Mouse (Mus musculus) midbrain, embryonic 14.5 days (tissue): ENCODE data around the gene Ube2g1. TPM values are rescaled to one million over a fixed set of nuclear protein-coding genes. Genes with fewer than 3 reads are reported as not detected.

Experiments used
- ATAC-seq: fragments of 200-750 bp; cut with Nextera tagmentation; 2 replicates; pipeline ENCODE4 v1.8.0; 2017; ENCODE audit warnings: moderate number of reproducible peaks, moderate library complexity; ENCODE audit not compliant: low FRiP score, low TSS enrichment
- DNase-seq: peaks from one replicate; pipeline ENCODE4 v3.0.0-alpha.2; 2015
- H3K27ac ChIP-seq: fragments of 300-500 bp; sonication (generic); replicated peaks from 2 replicates; pipeline ENCODE4 v1.5.1; 2014; ENCODE audit warnings: mild to moderate bottlenecking, low read depth, low read length, moderate library complexity
- H3K27me3 ChIP-seq: fragments of 300-500 bp; sonication (generic); 2 replicates; pipeline ENCODE4 v1.6.1; 2014; ENCODE audit warnings: low read length, control low read depth, mixed read lengths; ENCODE audit not compliant: control insufficient read depth, insufficient read depth
- H3K36me3 ChIP-seq: fragments of 300-500 bp; sonication (generic); 2 replicates; pipeline ENCODE4 v1.6.1; 2014; ENCODE audit warnings: low read length, control low read depth; ENCODE audit not compliant: control insufficient read depth, insufficient read depth
- H3K4me1 ChIP-seq: fragments of 300-500 bp; sonication (generic); 2 replicates; pipeline ENCODE4 v1.6.1; 2014; ENCODE audit warnings: mild to moderate bottlenecking, antibody characterized with exemption, low read length, control low read depth; ENCODE audit not compliant: control insufficient read depth, insufficient read depth
- H3K4me2 ChIP-seq: fragments of 300-500 bp; sonication (generic); 2 replicates; pipeline ENCODE4 v1.6.1; 2014; ENCODE audit warnings: mild to moderate bottlenecking, low read length, moderate library complexity
- H3K4me3 ChIP-seq: fragments of 300-500 bp; sonication (generic); replicated peaks from 2 replicates; pipeline ENCODE4 v1.5.1; 2014; ENCODE audit warnings: low read depth, low read length
- H3K9ac ChIP-seq: fragments of 300-500 bp; sonication (generic); replicated peaks from 2 replicates; pipeline ENCODE4 v1.6.1; 2014; ENCODE audit warnings: mild to moderate bottlenecking, low read length, moderate library complexity
- H3K9me3 ChIP-seq: fragments of 300-500 bp; sonication (generic); 2 replicates; pipeline ENCODE4 v1.6.1; 2016; ENCODE audit warnings: low read length, control low read depth, mixed read lengths; ENCODE audit not compliant: control insufficient read depth
- WGBS: fragments of 180-500 bp; shearing (Covaris S2); extraction: QIAGEN DNeasy Blood & Tissue Kit; methylation state at CpG from one replicate; pipeline ENCODE4 v1.1.7; 2014; 5-methylcytosine and 5-hydroxymethylcytosine counted together
- polyA plus RNA-seq: library from polyadenylated mRNA; unstranded; fragments of >200 nt; fragmentation: Nextera tagmentation; extraction: Ambion mirVana; gene quantifications from 2 replicates; pipeline ENCODE4 v1.2.1, GENCODE M21; 2014

Gene Ube2g1
- polyA plus RNA-seq, 1 experiment from 2014 or later, result 111 TPM

- DNase-seq, result no peak
- no peak overlapping the region for H3K9ac ChIP-seq
- H3K36me3 ChIP-seq, result 0 out of 2 replicates have a peak, but pooled peaks cover 3% of the 10 kb centered on the region
- H3K4me3 ChIP-seq, result no peak overlapping the region
- WGBS, result 88% methylated on average over 6 of the region's 6 CpGs
- no peaks in the 10 kb centered on the region for H3K9me3 ChIP-seq
- no peaks in the 10 kb centered on the region for H3K4me1 ChIP-seq
- no peak overlapping the region for H3K27ac ChIP-seq
- H3K27me3 ChIP-seq, result no peaks in the 10 kb centered on the region
- no peak overlapping the region for H3K4me2 ChIP-seq
- ATAC-seq, result no peak
Measured at GRCm38 (mm10) chr11:72671294-72671988, 64.4 kb downstream of the Ube2g1 start.

GRCm38 (mm10) chr11:72672438-72672837, 65.4 kb downstream of the Ube2g1 start:
- WGBS, result 93% methylated on average over 1 of the region's 1 CpGs

GRCm38 (mm10) chr11:72675280-72675679, 68.2 kb downstream of the Ube2g1 start:
- Histone ChIP-seq H3K4me3 (no peak overlapping the region), H3K27me3 (no peaks in the 10 kb centered on the region), H3K9ac (no peak overlapping the region), H3K4me2 (no peak overlapping the region), H3K9me3 (no peaks in the 10 kb centered on the region), H3K36me3 (0 out of 2 replicates have a peak, but pooled peaks cover 3% of the 10 kb centered on the region), H3K4me1 (no peaks in the 10 kb centered on the region), H3K27ac (no peak overlapping the region)
- no peak for DNase-seq
- ATAC-seq, result no peak
- WGBS, result 20% methylated on average over 2 of the region's 2 CpGs

More at GRCm38 (mm10) chr11:72672438-72672837, 65.4 kb downstream of the Ube2g1 start:
- H3K4me1 ChIP-seq, result no peaks in the 10 kb centered on the region
- no peak overlapping the region for H3K9ac ChIP-seq
- no peak overlapping the region for H3K27ac ChIP-seq
- no peaks in the 10 kb centered on the region for H3K27me3 ChIP-seq
- no peak for DNase-seq
- H3K36me3 ChIP-seq, result 0 out of 2 replicates have a peak, but pooled peaks cover 3% of the 10 kb centered on the region
- ATAC-seq, result no peak
- no peak overlapping the region for H3K4me3 ChIP-seq
- no peak overlapping the region for H3K4me2 ChIP-seq
- no peaks in the 10 kb centered on the region for H3K9me3 ChIP-seq

GRCm38 (mm10) chr11:72680726-72681125, 73.6 kb downstream of the Ube2g1 start:
- no peaks in the 10 kb centered on the region for H3K27me3 ChIP-seq
- no peaks in the 10 kb centered on the region for H3K36me3 ChIP-seq
- no peak for DNase-seq
- no peak overlapping the region for H3K9ac ChIP-seq
- H3K9me3 ChIP-seq, result no peaks in the 10 kb centered on the region
- no peak overlapping the region for H3K27ac ChIP-seq
- ATAC-seq, result no peak
- H3K4me1 ChIP-seq, result no peaks in the 10 kb centered on the region
- no peak overlapping the region for H3K4me3 ChIP-seq
- H3K4me2 ChIP-seq, result no peak overlapping the region

- H3K4me2 ChIP-seq, result no peak overlapping the region
- WGBS, result 96% methylated on average over 2 of the region's 2 CpGs
- no peak overlapping the region for H3K4me3 ChIP-seq
- no peaks in the 10 kb centered on the region for H3K4me1 ChIP-seq
- no peaks in the 10 kb centered on the region for H3K27me3 ChIP-seq
- no peak overlapping the region for H3K9ac ChIP-seq
- ATAC-seq, result no peak
- no peaks in the 10 kb centered on the region for H3K9me3 ChIP-seq
- no peak overlapping the region for H3K27ac ChIP-seq
- H3K36me3 ChIP-seq, result no peaks in the 10 kb centered on the region
- no peak for DNase-seq
Measured at GRCm38 (mm10) chr11:72683402-72683801, 76.3 kb downstream of the Ube2g1 start.

GRCm38 (mm10) chr11:72686697-72687096, 79.6 kb downstream of the Ube2g1 start:
- Histone ChIP-seq H3K4me1 (peaks cover 12% of the 10 kb centered on the region), H3K9ac (no peak overlapping the region), H3K4me3 (no peak overlapping the region), H3K27me3 (no peaks in the 10 kb centered on the region), H3K9me3 (no peaks in the 10 kb centered on the region), H3K27ac (no peak overlapping the region), H3K36me3 (no peaks in the 10 kb centered on the region), H3K4me2 (no peak overlapping the region)
- ATAC-seq (no peak), DNase-seq (no peak)

- H3K9me3 ChIP-seq, result no peaks in the 10 kb centered on the region
- DNase-seq, result no peak
- H3K27me3 ChIP-seq, result no peaks in the 10 kb centered on the region
- no peak overlapping the region for H3K9ac ChIP-seq
- H3K4me3 ChIP-seq, result no peak overlapping the region
- no peak for ATAC-seq
- no peaks in the 10 kb centered on the region for H3K36me3 ChIP-seq
- peaks cover 12% of the 10 kb centered on the region for H3K4me1 ChIP-seq
- H3K4me2 ChIP-seq, result no peak overlapping the region
- H3K27ac ChIP-seq, result no peak overlapping the region
- 9% methylated on average over 5 of the region's 5 CpGs for WGBS
Measured at GRCm38 (mm10) chr11:72688242-72688641, 81.2 kb downstream of the Ube2g1 start.

GRCm38 (mm10) chr11:72689115-72689514, 82.0 kb downstream of the Ube2g1 start:
- Histone ChIP-seq H3K9ac (no peak overlapping the region; the same call in 1 of the 2 replicates), H3K27me3 (no peaks in the 10 kb centered on the region), H3K36me3 (no peaks in the 10 kb centered on the region), H3K4me1 (peaks cover 12% of the 10 kb centered on the region), H3K4me2 (peak overlapping the region; percentile 87), H3K4me3 (peak overlapping the region; percentile 70; the same call in 1 of the 2 replicates), H3K27ac (no peak overlapping the region), H3K9me3 (no peaks in the 10 kb centered on the region)
- WGBS, result 76% methylated on average over 3 of the region's 3 CpGs
- ATAC-seq (no peak), DNase-seq (no peak)
